Mouse (Mus musculus): ENCODE measurements around the gene Trak2. TPM values are rescaled to one million over a fixed set of nuclear protein-coding genes. Genes with fewer than 3 reads are reported as not detected.
"Not testable (repeated sequence)": the region's sequence is repeated elsewhere in the genome, so short reads cannot be mapped to it uniquely, and the experiment has no call there.

Gene Trak2
- polyA plus RNA-seq, 1 experiment from 2014 or later = 14.3 TPM

GRCm38 (mm10) chr1:58909636-58910272 lies 63.5 kb downstream of the Trak2 start:
- peaks cover 89% of the 10 kb centered on the region for H3K36me3 ChIP-seq

GRCm38 (mm10) chr1:58903681-58904080 lies 69.5 kb downstream of the Trak2 start:
- Histone ChIP-seq H3K9me3 (replicated peaks) (no peaks in the 10 kb centered on the region), H3K27me3 (no peaks in the 10 kb centered on the region), H3K4me3 (replicated peaks) (no peak overlapping the region), H3K36me3 (peaks cover 58% of the 10 kb centered on the region), H3K4me1 (no peaks in the 10 kb centered on the region), H3K9ac (no peak overlapping the region), H3K4me2 (no peak overlapping the region), H3K27ac (no peak overlapping the region)
- WGBS = 79% methylated on average over 9 of the region's 9 CpGs
- no peak for ATAC-seq (replicated peaks; ENCODE audit: low FRiP score)

More at GRCm38 (mm10) chr1:58909636-58910272, 63.5 kb downstream of the Trak2 start:
- no peak overlapping the region for H3K9ac ChIP-seq
- WGBS = 93% methylated on average over 12 of the region's 12 CpGs
- H3K4me1 ChIP-seq = no peaks in the 10 kb centered on the region
- no peaks in the 10 kb centered on the region for H3K9me3 ChIP-seq (replicated peaks)
- no peak overlapping the region for H3K4me2 ChIP-seq
- no peak overlapping the region for H3K27ac ChIP-seq
- ATAC-seq (replicated peaks; ENCODE audit: low FRiP score) = no peak
- H3K27me3 ChIP-seq = no peaks in the 10 kb centered on the region
- no peak overlapping the region for H3K4me3 ChIP-seq (replicated peaks)

GRCm38 (mm10) chr1:58897561-58897960 lies 75.7 kb downstream of the Trak2 start:
- not testable (repeated sequence) for H3K4me1 ChIP-seq; H3K27me3 ChIP-seq; H3K4me2 ChIP-seq; H3K9ac ChIP-seq; H3K9me3 ChIP-seq (replicated peaks); H3K4me3 ChIP-seq (replicated peaks); H3K27ac ChIP-seq
- peak; percentile 46; the same call in 1 of the 2 replicates for ATAC-seq (replicated peaks; ENCODE audit: low FRiP score)
- H3K36me3 ChIP-seq = peaks cover 10% of the 10 kb centered on the region
- 21% methylated on average over 3 of the region's 3 CpGs for WGBS

GRCm38 (mm10) chr1:58892386-58892785 lies 80.8 kb downstream of the Trak2 start:
- not testable (repeated sequence) for H3K27me3 ChIP-seq; H3K27ac ChIP-seq; ATAC-seq (replicated peaks; ENCODE audit: low FRiP score); H3K4me2 ChIP-seq; H3K9ac ChIP-seq; H3K9me3 ChIP-seq (replicated peaks); H3K4me3 ChIP-seq (replicated peaks); H3K36me3 ChIP-seq; H3K4me1 ChIP-seq
- 85% methylated on average over 8 of the region's 8 CpGs for WGBS

GRCm38 (mm10) chr1:58891481-58892170 lies 81.6 kb downstream of the Trak2 start:
- 76% methylated on average over 2 of the region's 2 CpGs for WGBS
- ATAC-seq (replicated peaks; ENCODE audit: low FRiP score); H3K27ac ChIP-seq; H3K9me3 ChIP-seq (replicated peaks); H3K4me1 ChIP-seq; H3K27me3 ChIP-seq; H3K4me3 ChIP-seq (replicated peaks); H3K9ac ChIP-seq; H3K4me2 ChIP-seq; H3K36me3 ChIP-seq: not testable (repeated sequence)

GRCm38 (mm10) chr1:58890697-58891290 lies 82.4 kb downstream of the Trak2 start:
- H3K4me3 ChIP-seq (replicated peaks); H3K9me3 ChIP-seq (replicated peaks); H3K4me2 ChIP-seq; H3K9ac ChIP-seq; ATAC-seq (replicated peaks; ENCODE audit: low FRiP score); H3K4me1 ChIP-seq; H3K27me3 ChIP-seq; H3K27ac ChIP-seq; H3K36me3 ChIP-seq: not testable (repeated sequence)
- WGBS = 76% methylated on average over 5 of the region's 5 CpGs

- no peak overlapping the region for H3K9ac ChIP-seq
- no peak for ATAC-seq (replicated peaks; ENCODE audit: low FRiP score)
- no peak overlapping the region for H3K4me2 ChIP-seq
- H3K9me3 ChIP-seq (replicated peaks) = no peaks in the 10 kb centered on the region
- H3K4me3 ChIP-seq (replicated peaks) = no peak overlapping the region
- no peaks in the 10 kb centered on the region for H3K27me3 ChIP-seq
- H3K36me3 ChIP-seq = no peaks in the 10 kb centered on the region
- WGBS = 57% methylated on average over 5 of the region's 5 CpGs
- H3K4me1 ChIP-seq = no peaks in the 10 kb centered on the region
- H3K27ac ChIP-seq = no peak overlapping the region
These were observed 83.2 kb downstream of the Trak2 start for GRCm38 (mm10) chr1:58889826-58890546.

- no peaks in the 10 kb centered on the region for H3K9me3 ChIP-seq (replicated peaks)
- no peak overlapping the region for H3K4me2 ChIP-seq
- H3K4me3 ChIP-seq (replicated peaks) = no peak overlapping the region
- H3K36me3 ChIP-seq = no peaks in the 10 kb centered on the region
- no peak overlapping the region for H3K9ac ChIP-seq
- 81% methylated on average over 4 of the region's 4 CpGs for WGBS
- H3K27ac ChIP-seq = no peak overlapping the region
- ATAC-seq (replicated peaks; ENCODE audit: low FRiP score) = no peak
- no peaks in the 10 kb centered on the region for H3K4me1 ChIP-seq
- no peaks in the 10 kb centered on the region for H3K27me3 ChIP-seq
These were observed 87.6 kb downstream of the Trak2 start for GRCm38 (mm10) chr1:58885646-58886045.

GRCm38 (mm10) chr1:58883279-58883678 lies 90.0 kb downstream of the Trak2 start:
- ATAC-seq (replicated peaks; ENCODE audit: low FRiP score); H3K4me2 ChIP-seq; H3K4me1 ChIP-seq; H3K9ac ChIP-seq; H3K9me3 ChIP-seq (replicated peaks); H3K36me3 ChIP-seq; H3K4me3 ChIP-seq (replicated peaks); H3K27ac ChIP-seq; H3K27me3 ChIP-seq: not testable (repeated sequence)
- 90% methylated on average over 9 of the region's 9 CpGs for WGBS

- H3K9ac ChIP-seq; H3K36me3 ChIP-seq; H3K27ac ChIP-seq; H3K27me3 ChIP-seq; H3K4me3 ChIP-seq (replicated peaks); H3K9me3 ChIP-seq (replicated peaks); ATAC-seq (replicated peaks; ENCODE audit: low FRiP score); H3K4me2 ChIP-seq; H3K4me1 ChIP-seq: not testable (repeated sequence)
- WGBS = 88% methylated on average over 2 of the region's 2 CpGs
These were observed 93.9 kb downstream of the Trak2 start for GRCm38 (mm10) chr1:58879291-58879690.

- not testable (repeated sequence) for H3K4me3 ChIP-seq (replicated peaks)
These were observed 96.7 kb downstream of the Trak2 start for GRCm38 (mm10) chr1:58876500-58876899.

GRCm38 (mm10) chr1:58860586-58860985 lies 112.6 kb downstream of the Trak2 start:
- not testable (repeated sequence) for ATAC-seq (replicated peaks; ENCODE audit: low FRiP score); H3K9ac ChIP-seq; H3K4me3 ChIP-seq (replicated peaks); H3K9me3 ChIP-seq (replicated peaks); H3K27me3 ChIP-seq; H3K4me1 ChIP-seq; H3K4me2 ChIP-seq; H3K36me3 ChIP-seq; H3K27ac ChIP-seq
- 86% methylated on average over 3 of the region's 3 CpGs for WGBS

More at GRCm38 (mm10) chr1:58876500-58876899, 96.7 kb downstream of the Trak2 start:
- H3K27me3 ChIP-seq; H3K9me3 ChIP-seq (replicated peaks); H3K27ac ChIP-seq; H3K4me1 ChIP-seq; ATAC-seq (replicated peaks; ENCODE audit: low FRiP score); H3K4me2 ChIP-seq; H3K36me3 ChIP-seq; H3K9ac ChIP-seq: not testable (repeated sequence)
- WGBS = 89% methylated on average over 4 of the region's 4 CpGs

All from kidney, embryonic 15.5 days (tissue).